In genomic region chr10:80304862-80305261, GRCm38 (mm10) we compare ENCODE assay signal across 8 mouse cellular contexts. TPM values are rescaled to one million over a fixed set of nuclear protein-coding genes. Genes with fewer than 3 reads are reported as not detected.
DNase-seq lines count a peak whose midpoint lies in the region; ATAC-seq lines count a peak whose summit lies in the region.

No protein-coding gene starts in this region.

- no peak for ATAC-seq in heart, embryonic 15.5 days (replicated peaks; ENCODE audit: insufficient number of reproducible peaks, insufficient read depth, low FRiP score, low read depth)
- ATAC-seq in forebrain, embryonic 14.5 days, result no peak
- no peak for ATAC-seq in midbrain, embryonic 15.5 days (replicated peaks)
- no peak for ATAC-seq in frontal cortex, adult (ENCODE audit: low TSS enrichment)

- H3K4me1 ChIP-seq in heart, embryonic 15.5 days (replicated peaks), result peaks cover 9% of the 10 kb centered on the region
- H3K4me1 ChIP-seq in forebrain, embryonic 14.5 days (ENCODE audit: control insufficient read depth, insufficient read depth, low read length), result peaks cover 20% of the 10 kb centered on the region
- H3K4me1 ChIP-seq in limb, embryonic 10.5 days, result peaks cover 17% of the 10 kb centered on the region
- H3K4me1 ChIP-seq in midbrain, embryonic 15.5 days, result peaks cover 45% of the 10 kb centered on the region

- no peaks in the 10 kb centered on the region for H3K36me3 ChIP-seq in heart, embryonic 15.5 days
- H3K36me3 ChIP-seq in forebrain, embryonic 14.5 days (ENCODE audit: control insufficient read depth, insufficient read depth, low read length), result peaks cover 83% of the 10 kb centered on the region
- H3K36me3 ChIP-seq in limb, embryonic 10.5 days, result peaks cover 3% of the 10 kb centered on the region; the same call in 1 of the 2 replicates
- peaks cover 63% of the 10 kb centered on the region for H3K36me3 ChIP-seq in midbrain, embryonic 15.5 days (replicated peaks)

- no peak overlapping the region for H3K27ac ChIP-seq in heart, embryonic 15.5 days
- no peak overlapping the region for H3K27ac ChIP-seq in forebrain, embryonic 14.5 days (ENCODE audit: low read depth, low read length)
- H3K27ac ChIP-seq in limb, embryonic 10.5 days, result no peak overlapping the region
- no peak overlapping the region for H3K27ac ChIP-seq in midbrain, embryonic 15.5 days

- peaks cover 89% of the 10 kb centered on the region for H3K27me3 ChIP-seq in heart, embryonic 15.5 days
- no peaks in the 10 kb centered on the region for H3K27me3 ChIP-seq in forebrain, embryonic 14.5 days (replicated peaks; ENCODE audit: control insufficient read depth, insufficient read depth, low read length)
- H3K27me3 ChIP-seq in limb, embryonic 10.5 days (ENCODE audit: low read depth, poor library complexity, severe bottlenecking), result peaks cover 100% of the 10 kb centered on the region
- H3K27me3 ChIP-seq in midbrain, embryonic 15.5 days (replicated peaks), result no peaks in the 10 kb centered on the region

- no peak overlapping the region for H3K9ac ChIP-seq in heart, embryonic 15.5 days
- no peak overlapping the region for H3K9ac ChIP-seq in forebrain, embryonic 14.5 days (ENCODE audit: low read length)
- H3K9ac ChIP-seq in midbrain, embryonic 15.5 days, result peak overlapping the region; percentile 1; the same call in 1 of the 2 replicates

- H3K9me3 ChIP-seq in heart, embryonic 15.5 days (replicated peaks), result no peaks in the 10 kb centered on the region
- no peaks in the 10 kb centered on the region for H3K9me3 ChIP-seq in forebrain, embryonic 14.5 days (replicated peaks; ENCODE audit: control insufficient read depth, low read length)
- H3K9me3 ChIP-seq in limb, embryonic 10.5 days (replicated peaks), result no peaks in the 10 kb centered on the region
- no peaks in the 10 kb centered on the region for H3K9me3 ChIP-seq in midbrain, embryonic 15.5 days

- DNase-seq in heart, adult 18-20 months, result no peak
- DNase-seq in forebrain, embryonic 14.5 days (ENCODE audit: low spot score), result no peak
- DNase-seq in limb, embryonic 10.5 days (ENCODE audit: low spot score), result no peak
- DNase-seq in thymus, postnatal 36 days, result peak; percentile 48 to 54
- DNase-seq in gastrocnemius, adult 18-20 months (ENCODE audit: low spot score), result no peak

- peak overlapping the region; percentile 26 for H3K4me2 ChIP-seq in heart, embryonic 15.5 days
- peak overlapping the region; percentile 1; the same call in 1 of the 2 replicates for H3K4me2 ChIP-seq in forebrain, embryonic 14.5 days (ENCODE audit: low read length)
- peak overlapping the region; percentile 26 for H3K4me2 ChIP-seq in midbrain, embryonic 15.5 days

- H3K4me3 ChIP-seq in heart, embryonic 15.5 days, result 0 out of 2 replicates have a peak overlapping the region, but pooled peaks have one; percentile 11
- peak overlapping the region; percentile 4; the same call in 1 of the 2 replicates for H3K4me3 ChIP-seq in forebrain, embryonic 14.5 days (ENCODE audit: low read depth, low read length)
- peak overlapping the region; percentile 32 for H3K4me3 ChIP-seq in limb, embryonic 10.5 days
- no peak overlapping the region for H3K4me3 ChIP-seq in midbrain, embryonic 15.5 days

- 16% methylated on average over 25 of the region's 25 CpGs for WGBS in heart, embryonic 15.5 days
- 33% methylated on average over 25 of the region's 25 CpGs for WGBS in forebrain, embryonic 14.5 days
- WGBS in limb, embryonic 10.5 days, result 12% methylated on average over 25 of the region's 25 CpGs
- 31% methylated on average over 25 of the region's 25 CpGs for WGBS in midbrain, embryonic 15.5 days

RNA-seq across cellular contexts. Expression of gene Apc2, which starts 9.1 kb away (rescaled TPM):
- 0.96 and 2.1 TPM in 2 replicates for polyA plus RNA-seq in heart, embryonic 15.5 days (2015; fragmentation: Nextera tagmentation; extraction: Ambion mirVana)
- total RNA-seq in heart, adult 18-20 months (2021), result 1 to 10 TPM; 2.6 to 2.8 TPM
- polyA plus RNA-seq in forebrain, embryonic 14.5 days (2014; fragmentation: Nextera tagmentation; extraction: Ambion mirVana), result 154 and 213 TPM in 2 replicates
- 0.90 and 2.9 TPM in 2 replicates for polyA plus RNA-seq in limb, embryonic 10.5 days (2016; fragmentation: Nextera tagmentation; extraction: Ambion mirVana)
- polyA plus RNA-seq in midbrain, embryonic 15.5 days (2015; fragmentation: Nextera tagmentation; extraction: Ambion mirVana), result 223 and 247 TPM in 2 replicates
- under 1 TPM; 0.18 to 0.31 TPM for total RNA-seq in gastrocnemius, adult 18-20 months (2021)

RNA-seq across cellular contexts. Expression of gene Rps15, which starts 12.6 kb away (rescaled TPM):
- 525 and 544 TPM in 2 replicates for polyA plus RNA-seq in heart, embryonic 15.5 days (2015; fragmentation: Nextera tagmentation; extraction: Ambion mirVana)
- 100 to 1,000 TPM; 745 to 872 TPM for total RNA-seq in heart, adult 18-20 months (2021)
- polyA plus RNA-seq in forebrain, embryonic 14.5 days (2014; fragmentation: Nextera tagmentation; extraction: Ambion mirVana), result 694 and 922 TPM in 2 replicates
- 1,092 and 1,255 TPM in 2 replicates for polyA plus RNA-seq in limb, embryonic 10.5 days (2016; fragmentation: Nextera tagmentation; extraction: Ambion mirVana)
- 516 and 528 TPM in 2 replicates for polyA plus RNA-seq in midbrain, embryonic 15.5 days (2015; fragmentation: Nextera tagmentation; extraction: Ambion mirVana)
- 100 to 1,000 TPM; 703 to 778 TPM for total RNA-seq in gastrocnemius, adult 18-20 months (2021)

RNA-seq across cellular contexts. Expression of gene 2310011J03Rik, which starts 15.5 kb away (rescaled TPM):
- 32.4 and 36.8 TPM in 2 replicates for polyA plus RNA-seq in heart, embryonic 15.5 days (2015; fragmentation: Nextera tagmentation; extraction: Ambion mirVana)
- 10 to 100 TPM; 15.8 to 16.6 TPM for total RNA-seq in heart, adult 18-20 months (2021)
- 39.2 and 40.8 TPM in 2 replicates for polyA plus RNA-seq in forebrain, embryonic 14.5 days (2014; fragmentation: Nextera tagmentation; extraction: Ambion mirVana)
- 58.2 and 60.9 TPM in 2 replicates for polyA plus RNA-seq in limb, embryonic 10.5 days (2016; fragmentation: Nextera tagmentation; extraction: Ambion mirVana)
- polyA plus RNA-seq in midbrain, embryonic 15.5 days (2015; fragmentation: Nextera tagmentation; extraction: Ambion mirVana), result 25.4 and 28.0 TPM in 2 replicates
- 1 to 10 TPM; 6.8 to 7.1 TPM for total RNA-seq in gastrocnemius, adult 18-20 months (2021)

RNA-seq across cellular contexts. Expression of gene Pcsk4, which starts 24.4 kb away (rescaled TPM):
- 1.3 and 1.5 TPM in 2 replicates for polyA plus RNA-seq in heart, embryonic 15.5 days (2015; fragmentation: Nextera tagmentation; extraction: Ambion mirVana)
- total RNA-seq in heart, adult 18-20 months (2021), result 1 to 10 TPM; 1.3 TPM
- polyA plus RNA-seq in forebrain, embryonic 14.5 days (2014; fragmentation: Nextera tagmentation; extraction: Ambion mirVana), result 1.6 and 2.4 TPM in 2 replicates
- 6.1 and 6.3 TPM in 2 replicates for polyA plus RNA-seq in limb, embryonic 10.5 days (2016; fragmentation: Nextera tagmentation; extraction: Ambion mirVana)
- polyA plus RNA-seq in midbrain, embryonic 15.5 days (2015; fragmentation: Nextera tagmentation; extraction: Ambion mirVana), result 4.4 and 5.8 TPM in 2 replicates
- under 1 TPM; 0.78 to 0.97 TPM for total RNA-seq in gastrocnemius, adult 18-20 months (2021)

RNA-seq across cellular contexts. Expression of gene Reep6, which starts 24.9 kb away (rescaled TPM):
- 1.6 and 3.4 TPM in 2 replicates for polyA plus RNA-seq in heart, embryonic 15.5 days (2015; fragmentation: Nextera tagmentation; extraction: Ambion mirVana)
- 1 to 10 TPM; 4.8 to 5.3 TPM for total RNA-seq in heart, adult 18-20 months (2021)
- polyA plus RNA-seq in forebrain, embryonic 14.5 days (2014; fragmentation: Nextera tagmentation; extraction: Ambion mirVana), result 2.3 and 2.7 TPM in 2 replicates
- polyA plus RNA-seq in limb, embryonic 10.5 days (2016; fragmentation: Nextera tagmentation; extraction: Ambion mirVana), result 5.4 and 6.6 TPM in 2 replicates
- polyA plus RNA-seq in midbrain, embryonic 15.5 days (2015; fragmentation: Nextera tagmentation; extraction: Ambion mirVana), result 5.5 TPM in 2 replicates
- 1 to 10 TPM; 3.4 to 4.1 TPM for total RNA-seq in gastrocnemius, adult 18-20 months (2021)

Comparison
In these comparisons a context has a peak if more than half of its experiments do, and no peak if none do; other contexts are left out.
1. DNase-seq: peak in thymus, postnatal 36 days (2 of 2); none in heart, adult 18-20 months (0 of 2), forebrain, embryonic 14.5 days (single experiment), limb, embryonic 10.5 days (single experiment) and gastrocnemius, adult 18-20 months (single experiment).
2. RNA of gene Apc2, which starts 9.1 kb away (polyA plus RNA-seq): 223 to 247 TPM in midbrain, embryonic 15.5 days and 154 to 213 TPM in forebrain, embryonic 14.5 days; 0.90 to 2.9 TPM in limb, embryonic 10.5 days and 0.96 to 2.1 TPM in heart, embryonic 15.5 days; every median in the first group is over 10 times any median in the second.
3. Peak in every context shown above with its lines, with median percentiles within 50 percentile points of each other: H3K4me2 ChIP-seq.